ENCODE assay signal across 10 mouse cellular contexts in genomic region chr7:44647042-44647724, GRCm38 (mm10). TPM values are rescaled to one million over a fixed set of nuclear protein-coding genes. Genes with fewer than 3 reads are reported as not detected.
DNase-seq lines count a peak whose midpoint lies in the region; ATAC-seq and TF ChIP-seq lines count a peak whose summit lies in the region.
"Had no signal": no experiment of that assay in that cellular context is flagged by ENCODE, and none has a peak within 500 bp of the region (broad histone marks: within the 10 kb centered on the region; RNA-seq: fewer than 3 reads in every experiment).

No protein-coding gene starts in this region.

- H3K27me3 ChIP-seq in kidney, embryonic 15.5 days: peaks cover 41% of the 10 kb centered on the region
- H3K27me3 ChIP-seq in midbrain, embryonic 13.5 days: peaks cover 42% of the 10 kb centered on the region
- H3K27me3 ChIP-seq in stomach, embryonic 15.5 days (replicated peaks): peaks cover 17% of the 10 kb centered on the region; the same call in 1 of the 2 replicates

- no peak overlapping the region for H3K27ac ChIP-seq in kidney, embryonic 15.5 days
- no peak overlapping the region for H3K27ac ChIP-seq in cortical plate, adult 2 months (ENCODE audit: insufficient read depth, low read length)
- H3K27ac ChIP-seq in midbrain, embryonic 13.5 days: no peak overlapping the region
- no peak overlapping the region for H3K27ac ChIP-seq in stomach, embryonic 15.5 days
- H3K27ac ChIP-seq: embryonic facial prominence, embryonic 15.5 days; midbrain, embryonic 12.5 days had no signal

- H3K4me2 ChIP-seq in kidney, embryonic 15.5 days: no peak overlapping the region
- H3K4me2 ChIP-seq in midbrain, embryonic 13.5 days (replicated peaks): no peak overlapping the region
- no peak overlapping the region for H3K4me2 ChIP-seq in stomach, embryonic 15.5 days
- H3K4me2 ChIP-seq: embryonic facial prominence, embryonic 15.5 days; midbrain, embryonic 12.5 days had no signal

- no peak overlapping the region for H3K9ac ChIP-seq in kidney, embryonic 15.5 days
- H3K9ac ChIP-seq in midbrain, embryonic 13.5 days (replicated peaks): no peak overlapping the region
- H3K9ac ChIP-seq in stomach, embryonic 15.5 days: no peak overlapping the region
- H3K9ac ChIP-seq: embryonic facial prominence, embryonic 15.5 days; midbrain, embryonic 12.5 days had no signal

- intact Hi-C loops in heart, postnatal 10 days (cut with DNase I): loop anchor here (5.0 kb wide), 2 partner anchors 125 to 180 kb away; partner anchors contain the start of gene Mybpc2

- H3K4me1 ChIP-seq in kidney, embryonic 15.5 days: no peaks in the 10 kb centered on the region
- H3K4me1 ChIP-seq in cortical plate, adult 2 months (ENCODE audit: control insufficient read depth, insufficient read depth, low read length): no peaks in the 10 kb centered on the region
- no peaks in the 10 kb centered on the region for H3K4me1 ChIP-seq in midbrain, embryonic 13.5 days (replicated peaks)
- H3K4me1 ChIP-seq in stomach, embryonic 15.5 days: peaks cover 5% of the 10 kb centered on the region; the same call in 1 of the 2 replicates
- H3K4me1 ChIP-seq: embryonic facial prominence, embryonic 15.5 days; midbrain, embryonic 12.5 days had no signal

- 48% methylated on average over 7 of the region's 7 CpGs for WGBS in kidney, embryonic 15.5 days
- whole genome bisulfite sequencing in midbrain, embryonic 13.5 days: 50% methylated on average over 7 of the region's 7 CpGs
- 50% methylated on average over 7 of the region's 7 CpGs for WGBS in stomach, embryonic 15.5 days

- TF ChIP-seq CTCF in cortical plate, adult 2 months (IDR thresholded peaks at IDR 0.05; ENCODE audit: extremely low read depth, insufficient read depth, low read length): peak; percentile 70

- no peaks in the 10 kb centered on the region for H3K9me3 ChIP-seq in kidney, embryonic 15.5 days (replicated peaks)
- H3K9me3 ChIP-seq in midbrain, embryonic 13.5 days: no peaks in the 10 kb centered on the region
- no peaks in the 10 kb centered on the region for H3K9me3 ChIP-seq in stomach, embryonic 15.5 days
- H3K9me3 ChIP-seq: embryonic facial prominence, embryonic 15.5 days; midbrain, embryonic 12.5 days had no signal

- no peaks in the 10 kb centered on the region for H3K36me3 ChIP-seq in kidney, embryonic 15.5 days
- no peaks in the 10 kb centered on the region for H3K36me3 ChIP-seq in midbrain, embryonic 13.5 days
- no peaks in the 10 kb centered on the region for H3K36me3 ChIP-seq in stomach, embryonic 15.5 days
- H3K36me3 ChIP-seq: embryonic facial prominence, embryonic 15.5 days; midbrain, embryonic 12.5 days had no signal

- DNase-seq in kidney, adult 18-20 months: peak; percentile 76
- DNase-seq in ZHBTc4 (ENCODE audit: low read depth, low spot score): peak; percentile 86
- DNase-seq in heart, postnatal 10 days: peak; percentile 69 to 84
- peak; percentile 68 to 82 for DNase-seq in layer of hippocampus, postnatal 14 days (ENCODE audit: low spot score in 2 of 2)

- ATAC-seq in kidney, embryonic 15.5 days (replicated peaks; ENCODE audit: low FRiP score): no peak
- 0 out of 2 replicates have a peak, but pooled peaks have one; percentile 74 for ATAC-seq in midbrain, embryonic 13.5 days
- 0 out of 2 replicates have a peak, but pooled peaks have one; percentile 37 for ATAC-seq in stomach, embryonic 15.5 days (ENCODE audit: insufficient read depth, low FRiP score, low read depth)

- no peak overlapping the region for H3K4me3 ChIP-seq in kidney, embryonic 15.5 days (replicated peaks)
- no peak overlapping the region for H3K4me3 ChIP-seq in cortical plate, adult 2 months (ENCODE audit: insufficient read depth, low read length)
- H3K4me3 ChIP-seq in midbrain, embryonic 13.5 days (replicated peaks): no peak overlapping the region
- no peak overlapping the region for H3K4me3 ChIP-seq in stomach, embryonic 15.5 days (replicated peaks)
- H3K4me3 ChIP-seq: embryonic facial prominence, embryonic 15.5 days; midbrain, embryonic 12.5 days had no signal

- TF ChIP-seq POLR2A in cortical plate, adult 2 months (IDR thresholded peaks at IDR 0.05; ENCODE audit: extremely low read depth, insufficient read depth, low read length): no peak

RNA-seq across cellular contexts. Expression of gene Myh14, which starts 23.5 kb away (rescaled TPM):
- 1.6 and 2.7 TPM in 2 replicates for polyA plus RNA-seq in kidney, embryonic 15.5 days (2015; fragmentation: Nextera tagmentation; extraction: Ambion mirVana)
- polyA plus RNA-seq in cortical plate, adult 2 months (2012; rRNA removed): 15.9 and 17.4 TPM in 2 replicates
- total RNA-seq in heart, postnatal 10 days (2021): 10 to 100 TPM; 37.0 to 46.2 TPM
- total RNA-seq in layer of hippocampus, postnatal 14 days (2021): 10 to 100 TPM; 20.9 to 24.6 TPM
- 0.84 and 1.2 TPM in 2 replicates for polyA plus RNA-seq in midbrain, embryonic 13.5 days (2015; fragmentation: Nextera tagmentation; extraction: Ambion mirVana)
- polyA plus RNA-seq in stomach, embryonic 15.5 days (2015; fragmentation: Nextera tagmentation; extraction: Ambion mirVana): 29.0 and 32.7 TPM in 2 replicates

RNA-seq across cellular contexts. Expression of gene Kcnc3, which starts 56.7 kb away (rescaled TPM):
- polyA plus RNA-seq in kidney, embryonic 15.5 days (2015; fragmentation: Nextera tagmentation; extraction: Ambion mirVana): 0.17 and 0.30 TPM in 2 replicates
- 54.9 and 62.0 TPM in 2 replicates for polyA plus RNA-seq in cortical plate, adult 2 months (2012; rRNA removed)
- under 1 TPM; 0.35 to 0.36 TPM for total RNA-seq in heart, postnatal 10 days (2021)
- 100 to 1,000 TPM; 146 to 149 TPM for total RNA-seq in layer of hippocampus, postnatal 14 days (2021)
- polyA plus RNA-seq in midbrain, embryonic 13.5 days (2015; fragmentation: Nextera tagmentation; extraction: Ambion mirVana): 3.7 and 4.4 TPM in 2 replicates
- 0.30 and 0.39 TPM in 2 replicates for polyA plus RNA-seq in stomach, embryonic 15.5 days (2015; fragmentation: Nextera tagmentation; extraction: Ambion mirVana)

Comparison
In these comparisons a context has a peak if more than half of its experiments do, and no peak if none do; other contexts are left out.
1. RNA of gene Kcnc3, which starts 56.7 kb away (polyA plus RNA-seq): 54.9 to 62.0 TPM in cortical plate, adult 2 months; 3.7 to 4.4 TPM in midbrain, embryonic 13.5 days, 0.30 to 0.39 TPM in stomach, embryonic 15.5 days and 0.17 to 0.30 TPM in kidney, embryonic 15.5 days; every median in the first group is over 10 times any median in the second.
2. Peak in every context shown above with its lines, with median percentiles within 50 percentile points of each other: DNase-seq.